Mouse (Mus musculus) bone marrow, adult 2 months (tissue): ENCODE results near the gene Kif1b. TPM values are rescaled to one million over a fixed set of nuclear protein-coding genes. Genes with fewer than 3 reads are reported as not detected.
"Not testable (repeated sequence)": the region's sequence is repeated elsewhere in the genome, so short reads cannot be mapped to it uniquely, and the experiment has no call there.

Source experiments
- H3K27ac ChIP-seq: fragments of 200-500 bp; 2 replicates; pipeline ENCODE4 v1.5.1; 2012; ENCODE audit warnings: low read depth, mild to moderate bottlenecking, control low read depth, inconsistent platforms, low read length; ENCODE audit not compliant: control insufficient read depth, poor library complexity, insufficient read depth
- H3K4me1 ChIP-seq: fragments of 200-500 bp; 2 replicates; pipeline ENCODE4 v1.6.1; 2011; ENCODE audit warnings: low read length; ENCODE audit not compliant: control insufficient read depth, insufficient read depth
- H3K4me3 ChIP-seq: fragments of 200-500 bp; replicated peaks from 2 replicates; pipeline ENCODE3; 2011; ENCODE audit warnings: mild to moderate bottlenecking, low read depth, low read length, control low read depth; ENCODE audit not compliant: control insufficient read depth
- CTCF ChIP-seq: fragments of 200-500 bp; IDR thresholded peaks from 2 replicates; pipeline ENCODE4 v1.5.1; 2011; ENCODE audit warnings: low read length, control low read depth; ENCODE audit not compliant: control insufficient read depth, insufficient read depth
- POLR2A ChIP-seq: fragments of 200-500 bp; IDR thresholded peaks from 2 replicates; pipeline ENCODE4 v1.6.1; 2011; ENCODE audit warnings: low read depth, mild to moderate bottlenecking, control low read depth, low read length, borderline replicate concordance; ENCODE audit not compliant: control insufficient read depth
- whole genome bisulfite sequencing: fragments of 180-500 bp; shearing (Covaris S2); methylation state at CpG from one replicate; pipeline ENCODE4 v1.1.7; 2018; 5-methylcytosine and 5-hydroxymethylcytosine counted together
- polyA plus RNA-seq: library from polyadenylated mRNA; stranded (reverse); fragments of >200 nt; gene quantifications from 2 replicates; pipeline ENCODE4 v1.2.4, GENCODE M21; 2011; ENCODE audit warnings: low replicate concordance; ENCODE audit not compliant: missing spikeins, insufficient read depth, insufficient read length

The Kif1b gene
- polyA plus RNA-seq, 1 experiment = 11.5 TPM

DNA sequence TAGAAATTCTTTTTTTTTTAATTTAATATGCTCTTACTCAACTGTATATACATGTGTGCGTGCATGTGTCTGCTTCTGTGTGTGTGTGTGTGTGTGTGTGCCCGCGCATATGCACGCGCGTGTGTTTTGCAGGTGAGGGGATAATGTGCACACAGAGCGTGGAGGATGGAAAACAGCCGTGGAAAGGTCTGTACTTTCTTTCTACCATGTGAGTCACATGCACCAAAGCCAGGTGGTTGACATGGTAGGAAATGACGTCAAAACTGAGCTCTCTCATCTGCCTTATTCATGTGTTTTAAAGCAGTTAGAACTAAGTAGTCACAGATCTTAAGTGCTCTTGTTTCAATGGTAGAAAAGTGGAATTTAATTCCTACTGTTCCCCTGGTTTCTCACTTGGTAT is 91.5 kb downstream of the Kif1b start:
- no peak for TF ChIP-seq CTCF
- no peak for TF ChIP-seq POLR2A
- Histone ChIP-seq H3K4me3 (no peak overlapping the region), H3K4me1 (no peaks in the 10 kb centered on the region), H3K27ac (no peak overlapping the region)
- 86% methylated on average over 9 of the region's 9 CpGs for WGBS

DNA sequence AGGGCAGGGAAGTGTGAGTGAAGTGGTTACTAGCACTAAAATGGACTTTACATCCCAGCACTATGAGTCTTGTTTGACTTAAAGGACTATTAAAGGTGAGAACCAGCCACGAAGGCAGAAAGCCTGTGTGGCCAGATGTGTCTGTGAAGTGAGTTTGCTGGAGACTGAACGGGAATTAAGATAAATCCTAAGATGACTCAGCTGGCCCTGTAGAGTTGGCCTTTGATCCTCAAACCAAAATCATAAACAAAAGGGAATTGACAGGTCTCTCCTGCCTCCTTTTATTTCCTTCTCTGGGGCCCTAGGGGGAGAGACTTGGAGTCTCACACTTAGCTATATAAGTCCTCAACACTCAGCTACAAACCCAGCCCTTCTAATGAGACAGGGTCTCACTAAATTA is 92.1 kb downstream of the Kif1b start:
- H3K4me1 ChIP-seq = no peaks in the 10 kb centered on the region
- TF ChIP-seq POLR2A = no peak
- TF ChIP-seq CTCF = no peak
- 73% methylated on average over 2 of the region's 2 CpGs for WGBS
- H3K27ac ChIP-seq = no peak overlapping the region
- H3K4me3 ChIP-seq = no peak overlapping the region

DNA sequence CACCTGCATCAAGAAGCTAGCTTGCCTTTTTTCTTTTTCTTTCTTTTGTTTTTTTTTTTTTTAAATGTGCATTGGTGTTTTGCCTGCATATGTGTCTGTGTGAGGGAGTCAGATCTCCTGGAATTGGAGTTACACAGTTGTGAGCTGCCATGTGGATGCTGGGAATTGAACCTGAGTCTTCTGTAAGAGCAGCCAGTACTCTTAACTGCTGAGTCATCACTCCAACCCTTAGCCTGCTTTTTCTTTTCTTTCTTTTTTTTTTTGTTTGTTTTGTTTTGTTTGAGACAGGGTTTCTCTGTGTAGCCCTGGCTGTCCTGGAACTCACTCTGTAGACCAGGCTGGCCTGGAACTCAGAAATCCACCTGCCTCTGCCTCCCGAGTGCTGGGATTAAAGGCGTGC is 93.0 kb downstream of the Kif1b start:
- WGBS = 93% methylated on average over 2 of the region's 2 CpGs
- not testable (repeated sequence) for H3K4me1 ChIP-seq, H3K4me3 ChIP-seq, H3K27ac ChIP-seq

DNA sequence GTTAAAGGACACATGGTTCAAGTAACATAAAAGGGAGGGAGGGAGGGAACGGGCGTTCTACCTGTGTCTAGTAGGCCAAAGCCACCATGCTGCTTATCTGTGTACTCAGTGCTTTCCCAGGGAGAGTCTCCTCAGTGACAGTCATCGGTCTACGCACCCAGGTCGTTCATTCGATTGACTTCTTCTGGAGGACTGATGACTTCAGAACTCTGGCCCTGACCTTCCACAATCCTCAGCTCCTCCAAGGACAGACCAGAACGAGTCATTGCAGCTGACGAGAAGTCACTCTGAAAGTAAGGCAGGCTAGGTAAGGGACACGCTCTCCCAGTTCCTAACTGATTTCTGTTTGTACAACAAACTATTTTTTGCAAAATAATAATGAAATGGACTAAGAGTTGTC is 94.0 kb downstream of the Kif1b start:
- whole genome bisulfite sequencing = 89% methylated on average over 9 of the region's 9 CpGs
- Histone ChIP-seq H3K4me3 (no peak overlapping the region), H3K27ac (no peak overlapping the region), H3K4me1 (no peaks in the 10 kb centered on the region)
- TF ChIP-seq CTCF (no peak), POLR2A (no peak)

DNA sequence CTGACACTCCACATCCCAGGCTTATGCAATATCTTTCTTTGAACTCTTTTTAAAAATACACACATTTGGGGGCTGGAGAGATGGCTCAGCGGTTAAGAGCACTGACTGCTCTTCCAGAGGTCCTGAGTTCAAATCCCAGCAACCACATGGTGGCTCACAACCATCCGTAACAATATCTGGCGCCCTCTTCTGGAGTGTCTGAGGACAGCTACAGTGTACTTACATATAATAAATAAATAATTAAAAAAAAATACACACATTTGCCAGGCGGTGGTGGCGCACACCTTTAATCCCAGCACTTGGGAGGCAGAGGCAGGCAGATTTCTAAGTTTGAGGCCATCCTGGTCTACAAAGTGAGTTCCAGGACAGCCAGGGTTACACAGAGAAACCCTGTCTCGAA is 96.1 kb downstream of the Kif1b start:
- WGBS = 90% methylated on average over 6 of the region's 6 CpGs
- not testable (repeated sequence) for H3K4me3 ChIP-seq, H3K4me1 ChIP-seq, H3K27ac ChIP-seq

DNA sequence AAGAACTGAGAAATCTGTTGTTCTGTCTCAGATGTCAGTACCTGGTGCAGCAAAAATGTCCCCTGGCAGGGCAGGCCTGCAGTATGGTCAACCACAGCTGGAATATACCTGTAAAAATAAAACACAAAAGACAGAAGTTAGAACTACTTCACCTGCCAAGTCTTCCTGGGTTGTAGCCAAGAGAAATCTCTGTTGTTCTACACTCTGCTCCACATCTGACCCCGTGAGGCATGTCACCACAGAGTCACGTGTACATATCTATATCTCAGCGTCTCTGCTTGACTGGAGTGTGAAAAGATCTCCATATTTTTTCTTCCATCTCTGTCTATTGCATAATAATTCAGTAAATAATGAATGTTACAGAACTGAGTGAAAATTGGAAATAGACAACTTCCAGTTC is 105.0 kb downstream of the Kif1b start:
- H3K4me1 ChIP-seq = no peaks in the 10 kb centered on the region; the same call in 1 of the 2 replicates
- no peak overlapping the region for H3K27ac ChIP-seq
- WGBS = 73% methylated on average over 3 of the region's 3 CpGs
- no peak overlapping the region for H3K4me3 ChIP-seq
- TF ChIP-seq POLR2A (no peak), CTCF (no peak)

DNA sequence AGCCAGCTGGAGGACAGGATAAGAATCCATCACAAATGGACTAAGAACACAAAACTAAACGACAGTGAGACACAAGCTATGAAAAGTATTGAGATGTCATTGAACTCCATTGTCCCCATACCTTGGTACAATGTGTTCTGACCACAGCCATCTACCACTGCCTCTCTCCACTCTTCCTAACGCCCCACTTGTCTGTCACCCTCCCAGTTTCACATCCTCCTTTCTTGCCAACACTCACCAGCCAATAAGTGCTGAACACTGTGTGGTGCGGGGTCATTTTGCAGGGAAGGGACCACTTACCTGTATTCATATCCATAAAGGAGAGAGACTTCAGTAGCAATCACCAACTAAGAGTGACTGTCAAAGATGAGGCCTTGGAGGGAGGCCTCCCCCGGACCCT is 106.4 kb downstream of the Kif1b start:
- TF ChIP-seq CTCF = no peak
- TF ChIP-seq POLR2A = no peak
- H3K4me1 ChIP-seq = no peaks in the 10 kb centered on the region; the same call in 1 of the 2 replicates
- no peak overlapping the region for H3K4me3 ChIP-seq
- 56% methylated on average over 4 of the region's 4 CpGs for WGBS
- no peak overlapping the region for H3K27ac ChIP-seq

DNA sequence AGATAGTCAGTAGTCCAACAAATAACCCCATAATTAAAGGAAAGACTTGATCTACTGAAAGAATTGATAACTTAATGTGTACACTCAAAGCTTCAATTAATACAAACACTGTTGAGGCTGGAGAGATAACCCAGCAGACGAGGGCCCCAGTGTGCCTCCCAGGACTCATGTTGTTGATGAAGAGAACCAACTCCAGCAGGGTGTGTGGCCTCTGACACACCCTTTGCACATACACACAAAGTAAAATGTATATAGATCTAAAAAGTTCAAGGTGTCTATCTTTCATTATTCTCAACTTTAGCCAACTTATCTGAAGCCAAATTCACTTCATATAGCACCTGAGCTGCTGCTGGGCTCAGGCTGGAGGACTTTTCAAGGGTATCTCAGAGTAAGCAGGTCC is 110.3 kb downstream of the Kif1b start:
- H3K4me1 ChIP-seq = no peaks in the 10 kb centered on the region; the same call in 1 of the 2 replicates
- WGBS = 60% methylated on average over 1 of the region's 1 CpGs
- H3K4me3 ChIP-seq = no peak overlapping the region
- TF ChIP-seq POLR2A (no peak), CTCF (no peak)
- no peak overlapping the region for H3K27ac ChIP-seq

DNA sequence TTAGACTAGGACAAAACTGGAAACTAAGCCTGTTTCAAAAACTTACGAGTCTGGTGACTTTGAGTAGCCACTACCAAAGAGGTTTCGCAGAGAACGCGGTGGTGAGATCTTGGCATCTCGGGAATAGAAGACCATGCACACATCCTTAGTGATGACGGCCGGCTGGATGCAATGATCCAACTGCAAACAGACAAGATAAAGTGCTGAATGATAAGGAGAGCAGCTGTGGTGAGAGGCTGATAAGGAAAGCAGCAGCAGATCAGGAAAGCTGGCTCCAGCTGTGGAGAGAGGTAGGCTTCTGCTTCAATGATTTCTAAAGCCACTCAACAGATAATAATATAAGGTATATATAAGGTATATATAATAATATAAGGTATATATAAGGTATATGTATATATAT is 116.4 kb downstream of the Kif1b start:
- 82% methylated on average over 7 of the region's 7 CpGs for WGBS
- no peaks in the 10 kb centered on the region for H3K4me1 ChIP-seq
- TF ChIP-seq CTCF (no peak), POLR2A (no peak)

More for the DNA sequence above, 116.4 kb downstream of the Kif1b start:
- H3K4me3 ChIP-seq = no peak overlapping the region
- H3K27ac ChIP-seq = no peak overlapping the region
